Mouse (Mus musculus): Measurements from ENCODE around the gene Mast1.

- no peak for TF ChIP-seq CTCF (IDR thresholded peaks at IDR 0.05; ENCODE audit: low read depth, low read length)
- TF ChIP-seq GATA1 (IDR thresholded peaks at IDR 0.05; ENCODE audit: borderline replicate concordance, low read length), result no peak
- TF ChIP-seq POLR2AphosphoS5 (IDR thresholded peaks at IDR 0.05; ENCODE audit: insufficient replicate concordance, low read depth, low read length), result 0 out of 2 replicates have a peak, but pooled peaks have one; percentile 52
- no peak for TF ChIP-seq GATA2 (IDR thresholded peaks at IDR 0.05; ENCODE audit: borderline replicate concordance, low read depth, low read length)
Observed at GRCm38 (mm10) chr8:84977435-84978247, 40.5 kb upstream of the Mast1 start.

Data from G1E (cell line).